Mouse (Mus musculus): ENCODE data around the gene Ankfn1. TPM values are rescaled to one million over a fixed set of nuclear protein-coding genes. Genes with fewer than 3 reads are reported as not detected.

The Ankfn1 gene
- total RNA-seq (2023) = not detected

GRCm38 (mm10) chr11:89777431-89777830 lies at the start of gene Ankfn1:
Gene Ankfn1, minus strand, starts transcription at chr11:89777653.

Other genes starting within 250 kb of the Ankfn1 start
- gene Pctp, start 225.2 kb upstream of the Ankfn1 start, total RNA-seq (2023) = 10 to 100 TPM in 1 of 2 experiments, 1 to 10 TPM in 1; 9.2 to 10.4 TPM

All from neutrophil, adult 83 days (primary cell).